Mouse (Mus musculus): Measurements from ENCODE around the gene Slc15a5.

- TF ChIP-seq GATA1 (IDR thresholded peaks at IDR 0.05; ENCODE audit: borderline replicate concordance, low read length): no peak
- TF ChIP-seq FLI1 (IDR thresholded peaks at IDR 0.05; ENCODE audit: low read length): no peak
These were observed 122.8 kb downstream of the Slc15a5 start for GRCm38 (mm10) chr6:137956783-137957429.
